ENCODE assay signal across 26 mouse cellular contexts in genomic region chr12:86764060-86764459, GRCm38 (mm10). TPM values are rescaled to one million over a fixed set of nuclear protein-coding genes. Genes with fewer than 3 reads are reported as not detected.
DNase-seq lines count a peak whose midpoint lies in the region; ATAC-seq and TF ChIP-seq lines count a peak whose summit lies in the region.
"Had no signal": no experiment of that assay in that cellular context is flagged by ENCODE, and none has a peak within 500 bp of the region (broad histone marks: within the 10 kb centered on the region; RNA-seq: fewer than 3 reads in every experiment).

No protein-coding gene starts in this region.

- TF ChIP-seq EP300 in CH12.LX (IDR thresholded peaks at IDR 0.05; ENCODE audit: low read length) = no peak

- H3K9me3 ChIP-seq in forebrain, postnatal 0 days (ENCODE audit: low read length) = no peaks in the 10 kb centered on the region; the same call in 1 of the 2 replicates
- no peaks in the 10 kb centered on the region; the same call in 1 of the 2 replicates for H3K9me3 ChIP-seq in forebrain, embryonic 11.5 days (ENCODE audit: control insufficient read depth, low read length)
- H3K9me3 ChIP-seq in CH12.LX (replicated peaks; ENCODE audit: low read length) = no peaks in the 10 kb centered on the region
- H3K9me3 ChIP-seq: embryonic facial prominence, embryonic 10.5 days; embryonic facial prominence, embryonic 12.5 days had no signal

- dilution Hi-C loops in CH12.LX (cut with MboI; ENCODE audit: extremely low pct_ligation_motif_present, extremely low pct_unique_long_range_greater_than_20kb, low sequenced_read_pairs) = no loop called here

- no peaks in the 10 kb centered on the region for H3K27me3 ChIP-seq in forebrain, postnatal 0 days (ENCODE audit: insufficient read depth, low read length)
- H3K27me3 ChIP-seq in forebrain, embryonic 11.5 days (ENCODE audit: control insufficient read depth, insufficient read depth, low read length) = no peaks in the 10 kb centered on the region
- H3K27me3 ChIP-seq in CH12.LX (replicated peaks) = peaks cover 11% of the 10 kb centered on the region
- H3K27me3 ChIP-seq: embryonic facial prominence, embryonic 12.5 days had no signal

- TF ChIP-seq POLR2A in CH12.LX (IDR thresholded peaks at IDR 0.05; ENCODE audit: low read depth, low read length) = no peak

- H3K36me3 ChIP-seq in forebrain, postnatal 0 days (ENCODE audit: insufficient read depth) = no peaks in the 10 kb centered on the region
- no peaks in the 10 kb centered on the region for H3K36me3 ChIP-seq in forebrain, embryonic 11.5 days (ENCODE audit: control insufficient read depth, insufficient read depth, low read length)
- no peaks in the 10 kb centered on the region for H3K36me3 ChIP-seq in CH12.LX (replicated peaks in 1 of 2; ENCODE audit: control insufficient read depth in 1 of 2, insufficient read depth in 1 of 2, low read length in 1 of 2)
- H3K36me3 ChIP-seq: embryonic facial prominence, embryonic 10.5 days; embryonic facial prominence, embryonic 12.5 days; forebrain, embryonic 12.5 days had no signal

- ATAC-seq in forebrain, postnatal 0 days = peak; percentile 69
- no peak for ATAC-seq in forebrain, embryonic 11.5 days (replicated peaks; ENCODE audit: low FRiP score)
- ATAC-seq: CD4-positive, CD25-positive, alpha-beta regulatory T cell, adult 4 months; forebrain, embryonic 14.5 days; forebrain, embryonic 16.5 days had no signal

- no peak for DNase-seq in forebrain, postnatal 0 days
- DNase-seq in forebrain, embryonic 11.5 days (ENCODE audit: low spot score) = no peak
- DNase-seq in CH12.LX (ENCODE audit: extremely low read depth) = no peak
- peak; percentile 50 for DNase-seq in NIH3T3 (ENCODE audit: low read depth)
- peak; percentile 32 for DNase-seq in brain, adult 2 months (ENCODE audit: low read depth, low spot score)
- DNase-seq in left cerebral cortex, adult 18-20 months (ENCODE audit: low spot score in 2 of 2) = no peak
- no peak for DNase-seq in right cerebral cortex, postnatal 25 days
- DNase-seq: adrenal gland, adult 8-10 months; adrenal gland, postnatal 14 days; adrenal gland, postnatal 36 days; B cell, adult 2 months; cerebellum, adult 11-12 months; cerebellum, adult 2 months; cerebellum, adult 9-10 months; cerebellum, postnatal 10 days; cerebellum, postnatal 25 days had no signal

- H3K4me3 ChIP-seq in forebrain, postnatal 0 days (ENCODE audit: low read depth, low read length) = no peak overlapping the region
- no peak overlapping the region for H3K4me3 ChIP-seq in forebrain, embryonic 11.5 days (ENCODE audit: low read depth, low read length)
- no peak overlapping the region for H3K4me3 ChIP-seq in CH12.LX (replicated peaks in 1 of 3; ENCODE audit: low read depth in 2 of 3, low read length in 2 of 3, poor library complexity in 1 of 3)
- H3K4me3 ChIP-seq: embryonic facial prominence, embryonic 10.5 days; embryonic facial prominence, embryonic 12.5 days; forebrain, embryonic 12.5 days had no signal

- in situ Hi-C loops in CH12.LX (cut with MboI; ENCODE audit: low pct_ligation_motif_present, low pct_unique_long_range_greater_than_20kb, low sequenced_read_pairs) = no loop called here

- 61% methylated on average over 6 of the region's 6 CpGs for WGBS in forebrain, postnatal 0 days
- 83% methylated on average over 6 of the region's 6 CpGs for WGBS in forebrain, embryonic 11.5 days

- no peak overlapping the region for H3K4me2 ChIP-seq in forebrain, postnatal 0 days (ENCODE audit: low read depth)
- no peak overlapping the region for H3K4me2 ChIP-seq in forebrain, embryonic 11.5 days (ENCODE audit: low read depth, low read length, severe bottlenecking)
- H3K4me2 ChIP-seq in CH12.LX (ENCODE audit: insufficient read depth, low read depth, poor library complexity, severe bottlenecking) = no peak overlapping the region
- H3K4me2 ChIP-seq: embryonic facial prominence, embryonic 12.5 days; forebrain, embryonic 12.5 days had no signal

- TF ChIP-seq RAD21 in CH12.LX (IDR thresholded peaks at IDR 0.05; ENCODE audit: low read depth, low read length) = no peak

- H3K9ac ChIP-seq in forebrain, postnatal 0 days = no peak overlapping the region
- no peak overlapping the region for H3K9ac ChIP-seq in forebrain, embryonic 11.5 days (ENCODE audit: low read length)
- H3K9ac ChIP-seq in CH12.LX (ENCODE audit: insufficient read depth, low read depth) = no peak overlapping the region
- H3K9ac ChIP-seq: embryonic facial prominence, embryonic 12.5 days; forebrain, embryonic 12.5 days had no signal

- no peaks in the 10 kb centered on the region for H3K79me2 ChIP-seq in CH12.LX (replicated peaks; ENCODE audit: control insufficient read depth, extremely low read depth, insufficient read depth, poor library complexity, severe bottlenecking)

- no peak overlapping the region for H3K27ac ChIP-seq in forebrain, postnatal 0 days (ENCODE audit: low read depth, low read length)
- no peak overlapping the region for H3K27ac ChIP-seq in forebrain, embryonic 11.5 days (ENCODE audit: low read depth, low read length)
- H3K27ac ChIP-seq in CH12.LX (ENCODE audit: insufficient read depth, low read depth) = no peak overlapping the region
- H3K27ac ChIP-seq: embryonic facial prominence, embryonic 10.5 days; embryonic facial prominence, embryonic 12.5 days; forebrain, embryonic 12.5 days had no signal

- no peak for TF ChIP-seq CTCF in forebrain, postnatal 0 days (IDR thresholded peaks at IDR 0.05; ENCODE audit: low read depth)
- no peak for TF ChIP-seq CTCF in CH12.LX (conservative IDR thresholded peaks at IDR 0.05 in 1 of 2, IDR thresholded peaks at IDR 0.05 in 1 of 2; ENCODE audit: low read depth in 2 of 2, low read length in 2 of 2)

- H3K4me1 ChIP-seq in forebrain, postnatal 0 days (ENCODE audit: insufficient read depth) = no peaks in the 10 kb centered on the region
- no peaks in the 10 kb centered on the region for H3K4me1 ChIP-seq in forebrain, embryonic 11.5 days (replicated peaks; ENCODE audit: control insufficient read depth, insufficient read depth, low read length)
- peaks cover 0 to 12% of the 10 kb centered on the region in 2 experiments; a peak in 2 of 4 replicates for H3K4me1 ChIP-seq in CH12.LX (ENCODE audit: control insufficient read depth in 1 of 2, insufficient read depth in 2 of 2)
- H3K4me1 ChIP-seq: embryonic facial prominence, embryonic 12.5 days had no signal

TF ChIP-seq in CH12.LX, 34 proteins besides CTCF, POLR2A, EP300 and RAD21:
- no peak for TF ChIP-seq PAX5 (IDR thresholded peaks at IDR 0.05; ENCODE audit: low read length)
- no peak for TF ChIP-seq E2F4 (IDR thresholded peaks at IDR 0.05; ENCODE audit: insufficient replicate concordance, low read depth, low read length)
- no peak for TF ChIP-seq UBTF (IDR thresholded peaks at IDR 0.05; ENCODE audit: low read depth, low read length)
- no peak for TF ChIP-seq MYC (IDR thresholded peaks at IDR 0.05; ENCODE audit: low read depth, low read length)
- peak; percentile 67; the same call in 1 of the 2 replicates for TF ChIP-seq BHLHE40 (IDR thresholded peaks at IDR 0.05; ENCODE audit: low read depth, low read length)
- no peak for TF ChIP-seq ETS1 (conservative IDR thresholded peaks at IDR 0.05; ENCODE audit: low read depth, low read length)

RNA-seq across cellular contexts. Expression of gene Lrrc74a, which starts 29.9 kb away (rescaled TPM):
- not detected in 2 replicates for total RNA-seq in forebrain, postnatal 0 days (2014; rRNA removed)
- not detected in 2 replicates for polyA plus RNA-seq in forebrain, postnatal 0 days (2015; fragmentation: Nextera tagmentation; extraction: Ambion mirVana)
- not detected in 2 replicates for polyA plus RNA-seq in forebrain, embryonic 11.5 days (2014; fragmentation: Nextera tagmentation; extraction: Ambion mirVana)
- not detected in 2 replicates for total RNA-seq in CH12.LX (2012; rRNA removed)
- total RNA-seq in CH12.LX (2014; rRNA removed) = not detected in 2 replicates
- polyA plus RNA-seq in CH12.LX (2012; ENCODE audit: insufficient read length, low read depth) = not detected in 2 replicates
- total RNA-seq in left cerebral cortex, adult 18-20 months (2021) = not detected
- total RNA-seq: adrenal gland, adult 18-20 months; adrenal gland, adult 8-10 months; adrenal gland, postnatal 14 days; adrenal gland, postnatal 36 days; ES-E14 had no signal
- polyA plus RNA-seq: CD4-positive, CD25-positive, alpha-beta regulatory T cell, adult 4 months; cerebellum, adult 2 months; cortical plate, adult 2 months; embryonic facial prominence, embryonic 10.5 days; embryonic facial prominence, embryonic 12.5 days; embryonic facial prominence, embryonic 14.5 days; forebrain, embryonic 12.5 days; forebrain, embryonic 14.5 days; forebrain, embryonic 16.5 days had no signal

RNA-seq across cellular contexts. Expression of gene Angel1, which starts 37.8 kb away (rescaled TPM):
- total RNA-seq in forebrain, postnatal 0 days (2014; rRNA removed) = 4.5 and 6.5 TPM in 2 replicates
- 6.2 and 7.1 TPM in 2 replicates for polyA plus RNA-seq in forebrain, postnatal 0 days (2015; fragmentation: Nextera tagmentation; extraction: Ambion mirVana)
- polyA plus RNA-seq in forebrain, embryonic 11.5 days (2014; fragmentation: Nextera tagmentation; extraction: Ambion mirVana) = 14.9 and 15.7 TPM in 2 replicates
- total RNA-seq in CH12.LX (2012; rRNA removed) (2.8 and 2.9 TPM in 2 replicates), CH12.LX (2014; rRNA removed) (0.96 and 1.0 TPM in 2 replicates)
- 6.8 and 9.3 TPM in 2 replicates for polyA plus RNA-seq in CH12.LX (2012; ENCODE audit: insufficient read length, low read depth)
- total RNA-seq in left cerebral cortex, adult 18-20 months (2021) = 1 to 10 TPM; 8.2 TPM

Comparison
In these comparisons a context has a peak if more than half of its experiments do, and no peak if none do; other contexts are left out.
1. DNase-seq: peak in NIH3T3 (single experiment) and brain, adult 2 months (single experiment); none in forebrain, postnatal 0 days (single experiment), forebrain, embryonic 11.5 days (single experiment), CH12.LX (single experiment), left cerebral cortex, adult 18-20 months (0 of 2) and right cerebral cortex, postnatal 25 days (single experiment).